Mouse (Mus musculus) forebrain, embryonic 14.5 days (tissue): ENCODE measurements around the gene Sgsm2. TPM values are rescaled to one million over a fixed set of nuclear protein-coding genes. Genes with fewer than 3 reads are reported as not detected.
A peak's percentile ranks its signal among the peaks of the same experiment; 100 is the strongest.

Experiments
- ATAC-seq: fragments of 200-750 bp; cut with Nextera tagmentation; 2 replicates; pipeline ENCODE4 v1.8.0; 2017; ENCODE audit warnings: mild to moderate bottlenecking, moderate library complexity
- DNase-seq: peaks from one replicate; pipeline ENCODE4 v3.0.0-alpha.2; 2015; ENCODE audit warnings: low spot score
- H3K27ac ChIP-seq: fragments of 300-500 bp; sonication (generic); 2 replicates; pipeline ENCODE4 v1.5.1; 2014; ENCODE audit warnings: low read depth, mild to moderate bottlenecking, control low read depth, low read length, moderate library complexity
- H3K27me3 ChIP-seq: fragments of 300-500 bp; sonication (generic); replicated peaks from 2 replicates; pipeline ENCODE4 v1.6.1; 2014; ENCODE audit warnings: low read length, control low read depth, mixed read lengths; ENCODE audit not compliant: control insufficient read depth, insufficient read depth
- H3K36me3 ChIP-seq: fragments of 300-500 bp; sonication (generic); 2 replicates; pipeline ENCODE4 v1.6.1; 2014; ENCODE audit warnings: low read length, control low read depth; ENCODE audit not compliant: control insufficient read depth, insufficient read depth
- H3K4me1 ChIP-seq: fragments of 300-500 bp; sonication (generic); 2 replicates; pipeline ENCODE4 v1.6.1; 2014; ENCODE audit warnings: antibody characterized with exemption, low read length, control low read depth; ENCODE audit not compliant: control insufficient read depth, insufficient read depth
- H3K4me2 ChIP-seq: fragments of 300-500 bp; sonication (generic); 2 replicates; pipeline ENCODE4 v1.6.1; 2014; ENCODE audit warnings: mild to moderate bottlenecking, control low read depth, low read length
- H3K4me3 ChIP-seq: fragments of 300-500 bp; sonication (generic); 2 replicates; pipeline ENCODE4 v1.5.1; 2014; ENCODE audit warnings: low read depth, low read length, control low read depth
- H3K9ac ChIP-seq: fragments of 300-500 bp; sonication (generic); 2 replicates; pipeline ENCODE4 v1.6.1; 2014; ENCODE audit warnings: mild to moderate bottlenecking, low read length, control low read depth, moderate library complexity
- H3K9me3 ChIP-seq: fragments of 300-500 bp; sonication (generic); replicated peaks from 2 replicates; pipeline ENCODE4 v1.6.1; 2016; ENCODE audit warnings: low read length, control low read depth, mixed read lengths; ENCODE audit not compliant: control insufficient read depth
- WGBS: fragments of 180-500 bp; shearing (Covaris S2); extraction: QIAGEN DNeasy Blood & Tissue Kit; methylation state at CpG from one replicate; pipeline ENCODE4 v1.1.7; 2014; 5-methylcytosine and 5-hydroxymethylcytosine counted together
- polyA plus RNA-seq: library from polyadenylated mRNA; unstranded; fragments of >200 nt; fragmentation: Nextera tagmentation; extraction: Ambion mirVana; gene quantifications from 2 replicates; pipeline ENCODE4 v1.2.1, GENCODE M21; 2014

Gene Sgsm2
- polyA plus RNA-seq, 1 experiment from 2014 or later: 8.3 TPM

- no peak for DNase-seq
- no peaks in the 10 kb centered on the region for H3K9me3 ChIP-seq
- WGBS: 86% methylated on average over 5 of the region's 5 CpGs
- H3K4me2 ChIP-seq: no peak overlapping the region
- no peak overlapping the region for H3K4me3 ChIP-seq
- no peak overlapping the region for H3K27ac ChIP-seq
- no peaks in the 10 kb centered on the region for H3K4me1 ChIP-seq
- no peak for ATAC-seq
- no peaks in the 10 kb centered on the region for H3K27me3 ChIP-seq
- no peak overlapping the region for H3K9ac ChIP-seq
- peaks cover 44% of the 10 kb centered on the region; the same call in 1 of the 2 replicates for H3K36me3 ChIP-seq
Observed at GRCm38 (mm10) chr11:74862129-74862528, 34.7 kb downstream of the Sgsm2 start.

- no peaks in the 10 kb centered on the region for H3K27me3 ChIP-seq
- H3K9me3 ChIP-seq: no peaks in the 10 kb centered on the region
- DNase-seq: no peak
- no peak overlapping the region for H3K4me3 ChIP-seq
- 86% methylated on average over 9 of the region's 9 CpGs for WGBS
- H3K4me1 ChIP-seq: no peaks in the 10 kb centered on the region
- H3K4me2 ChIP-seq: no peak overlapping the region
- H3K27ac ChIP-seq: no peak overlapping the region
- H3K36me3 ChIP-seq: peaks cover 38% of the 10 kb centered on the region
- ATAC-seq: no peak
- H3K9ac ChIP-seq: no peak overlapping the region
Observed at GRCm38 (mm10) chr11:74857756-74858155, 39.1 kb downstream of the Sgsm2 start.

GRCm38 (mm10) chr11:74850998-74851661 is 45.7 kb downstream of the Sgsm2 start:
- DNase-seq: no peak
- no peak overlapping the region for H3K4me2 ChIP-seq
- no peaks in the 10 kb centered on the region for H3K4me1 ChIP-seq
- no peak overlapping the region for H3K27ac ChIP-seq
- H3K4me3 ChIP-seq: no peak overlapping the region
- peaks cover 18% of the 10 kb centered on the region for H3K36me3 ChIP-seq
- WGBS: 87% methylated on average over 14 of the region's 14 CpGs
- no peaks in the 10 kb centered on the region for H3K9me3 ChIP-seq
- no peaks in the 10 kb centered on the region for H3K27me3 ChIP-seq
- ATAC-seq: no peak
- H3K9ac ChIP-seq: no peak overlapping the region

GRCm38 (mm10) chr11:74847919-74848521 is 48.8 kb downstream of the Sgsm2 start:
- Histone ChIP-seq H3K4me2 (no peak overlapping the region), H3K36me3 (peaks cover 33% of the 10 kb centered on the region), H3K9me3 (0 out of 2 replicates have a peak, but pooled peaks cover 3% of the 10 kb centered on the region), H3K27me3 (no peaks in the 10 kb centered on the region), H3K9ac (no peak overlapping the region; the same call in 1 of the 2 replicates), H3K4me3 (no peak overlapping the region), H3K27ac (no peak overlapping the region), H3K4me1 (no peaks in the 10 kb centered on the region)
- peak; percentile 38 for ATAC-seq
- DNase-seq: peak; percentile 80
- 3% methylated on average over 13 of the region's 13 CpGs for WGBS

- Histone ChIP-seq H3K4me3 (no peak overlapping the region), H3K9me3 (0 out of 2 replicates have a peak, but pooled peaks cover 3% of the 10 kb centered on the region), H3K4me2 (no peak overlapping the region), H3K4me1 (no peaks in the 10 kb centered on the region), H3K9ac (no peak overlapping the region), H3K27ac (no peak overlapping the region), H3K36me3 (peaks cover 43% of the 10 kb centered on the region), H3K27me3 (no peaks in the 10 kb centered on the region)
- 63% methylated on average over 3 of the region's 3 CpGs for WGBS
- ATAC-seq (no peak), DNase-seq (no peak)
Observed at GRCm38 (mm10) chr11:74845784-74846183, 51.1 kb downstream of the Sgsm2 start.

GRCm38 (mm10) chr11:74843761-74844160 is 53.1 kb downstream of the Sgsm2 start:
- Histone ChIP-seq H3K4me3 (no peak overlapping the region), H3K27me3 (no peaks in the 10 kb centered on the region), H3K9ac (no peak overlapping the region), H3K36me3 (peaks cover 41% of the 10 kb centered on the region), H3K4me2 (no peak overlapping the region), H3K4me1 (0 out of 2 replicates have a peak, but pooled peaks cover 2% of the 10 kb centered on the region), H3K27ac (no peak overlapping the region), H3K9me3 (0 out of 2 replicates have a peak, but pooled peaks cover 3% of the 10 kb centered on the region)
- DNase-seq: no peak
- no peak for ATAC-seq
- 64% methylated on average over 5 of the region's 5 CpGs for WGBS

- 89% methylated on average over 2 of the region's 2 CpGs for whole genome bisulfite sequencing
- Histone ChIP-seq H3K4me2 (no peak overlapping the region), H3K36me3 (peaks cover 41% of the 10 kb centered on the region), H3K4me1 (0 out of 2 replicates have a peak, but pooled peaks cover 3% of the 10 kb centered on the region), H3K27ac (no peak overlapping the region), H3K4me3 (no peak overlapping the region), H3K27me3 (no peaks in the 10 kb centered on the region), H3K9me3 (0 out of 2 replicates have a peak, but pooled peaks cover 3% of the 10 kb centered on the region), H3K9ac (no peak overlapping the region)
- DNase-seq (no peak), ATAC-seq (no peak)
Observed at GRCm38 (mm10) chr11:74843435-74843714, 53.5 kb downstream of the Sgsm2 start.

- H3K9ac ChIP-seq: no peak overlapping the region
- H3K4me3 ChIP-seq: no peak overlapping the region
- H3K27me3 ChIP-seq: no peaks in the 10 kb centered on the region
- DNase-seq: no peak
- H3K4me1 ChIP-seq: peaks cover 4% of the 10 kb centered on the region; the same call in 1 of the 2 replicates
- WGBS: 94% methylated on average over 22 of the region's 22 CpGs
- ATAC-seq: no peak
- H3K36me3 ChIP-seq: peaks cover 41% of the 10 kb centered on the region
- no peak overlapping the region for H3K4me2 ChIP-seq
- no peak overlapping the region for H3K27ac ChIP-seq
- 0 out of 2 replicates have a peak, but pooled peaks cover 3% of the 10 kb centered on the region for H3K9me3 ChIP-seq
Observed at GRCm38 (mm10) chr11:74842656-74843434, 54.0 kb downstream of the Sgsm2 start.
